Mouse (Mus musculus) hindbrain, embryonic 12.5 days (tissue): ENCODE measurements around the gene Lipa. TPM values are rescaled to one million over a fixed set of nuclear protein-coding genes. Genes with fewer than 3 reads are reported as not detected.

Source experiments
- ATAC-seq: fragments of 200-750 bp; cut with Nextera tagmentation; 2 replicates; pipeline ENCODE4 v1.8.0; 2017; ENCODE audit warnings: moderate TSS enrichment; ENCODE audit not compliant: low FRiP score
- H3K27ac ChIP-seq: fragments of 300-500 bp; sonication (generic); 2 replicates; pipeline ENCODE4 v1.5.1; 2016; ENCODE audit warnings: mild to moderate bottlenecking
- H3K27me3 ChIP-seq: fragments of 300-500 bp; sonication (generic); 2 replicates; pipeline ENCODE4 v1.6.1; 2016; ENCODE audit warnings: mild to moderate bottlenecking
- H3K36me3 ChIP-seq: fragments of 300-500 bp; sonication (generic); 2 replicates; pipeline ENCODE4 v1.6.1; 2016; ENCODE audit warnings: mild to moderate bottlenecking
- H3K4me1 ChIP-seq: fragments of 300-500 bp; sonication (generic); 2 replicates; pipeline ENCODE4 v1.6.1; 2016
- H3K4me2 ChIP-seq: fragments of 300-500 bp; sonication (generic); replicated peaks from 2 replicates; pipeline ENCODE4 v1.6.1; 2016; ENCODE audit warnings: mild to moderate bottlenecking
- H3K4me3 ChIP-seq: fragments of 300-500 bp; sonication (generic); 2 replicates; pipeline ENCODE4 v1.5.1; 2016; ENCODE audit warnings: mild to moderate bottlenecking
- H3K9ac ChIP-seq: fragments of 300-500 bp; sonication (generic); 2 replicates; pipeline ENCODE4 v1.6.1; 2016; ENCODE audit warnings: mild to moderate bottlenecking, moderate library complexity
- H3K9me3 ChIP-seq: fragments of 300-500 bp; sonication (generic); replicated peaks from 2 replicates; pipeline ENCODE4 v1.6.1; 2016; ENCODE audit warnings: mild to moderate bottlenecking
- WGBS: fragments of 180-500 bp; shearing (Covaris S2); methylation state at CpG from one replicate; pipeline ENCODE4 v1.1.7; 2016; 5-methylcytosine and 5-hydroxymethylcytosine counted together
- polyA plus RNA-seq: library from polyadenylated mRNA; unstranded; fragments of >200 nt; fragmentation: Nextera tagmentation; extraction: Ambion mirVana; gene quantifications from 2 replicates; pipeline ENCODE4 v1.2.1, GENCODE M21; 2016

Gene Lipa
- polyA plus RNA-seq, 1 experiment from 2014 or later: 28.6 TPM

- Histone ChIP-seq H3K4me3 (peak within 1 kb of the TSS; percentile 45), H3K36me3 (no peaks in the 10 kb centered on the region), H3K9me3 (0 out of 2 replicates have a peak, but pooled peaks cover 2% of the 10 kb centered on the region), H3K27me3 (no peaks in the 10 kb centered on the region), H3K9ac (peak within 1 kb of the TSS; percentile 49), H3K4me1 (no peaks in the 10 kb centered on the region), H3K27ac (peak within 1 kb of the TSS; percentile 64), H3K4me2 (peak within 1 kb of the TSS; percentile 66)
- 2% methylated on average over 22 of the region's 22 CpGs for WGBS
- peak; percentile 95 for ATAC-seq
Measured at GRCm38 (mm10) chr19:34550534-34551223, 23.4 kb upstream of the Lipa start, which contains the start of gene Ifit2. Ifit2 (plus strand) TSS chr19:34550694.

DNA sequence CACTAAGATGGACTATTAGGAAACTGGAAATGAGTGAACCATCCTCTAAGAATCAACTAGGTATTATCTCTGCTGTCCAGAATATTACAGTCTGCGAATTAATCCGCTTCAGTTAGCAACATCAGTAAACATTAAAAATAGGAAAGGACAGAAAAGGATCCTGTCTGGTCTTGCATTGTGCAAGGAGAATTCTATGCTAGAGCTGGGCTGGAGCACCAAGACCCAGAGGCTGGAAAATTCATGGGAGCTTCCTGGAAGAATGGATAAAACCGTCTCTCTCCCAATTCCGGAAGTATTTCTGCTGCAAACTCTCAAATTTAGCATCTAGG lies 22.9 kb upstream of the Lipa start:
- Histone ChIP-seq H3K27me3 (no peaks in the 10 kb centered on the region), H3K9me3 (0 out of 2 replicates have a peak, but pooled peaks cover 2% of the 10 kb centered on the region), H3K4me2 (peak overlapping the region; percentile 66), H3K27ac (no peak overlapping the region), H3K36me3 (no peaks in the 10 kb centered on the region), H3K4me1 (no peaks in the 10 kb centered on the region), H3K9ac (no peak overlapping the region; the same call in 1 of the 2 replicates), H3K4me3 (peak overlapping the region; percentile 45)
- WGBS: 31% methylated on average over 4 of the region's 4 CpGs
- ATAC-seq: no peak; the same call in 1 of the 2 replicates

GRCm38 (mm10) chr19:34547976-34548375 lies 20.7 kb upstream of the Lipa start:
- no peak for ATAC-seq
- 32% methylated on average over 7 of the region's 7 CpGs for WGBS
- Histone ChIP-seq H3K9ac (no peak overlapping the region), H3K4me3 (no peak overlapping the region), H3K9me3 (no peaks in the 10 kb centered on the region), H3K4me1 (no peaks in the 10 kb centered on the region), H3K36me3 (no peaks in the 10 kb centered on the region), H3K27ac (no peak overlapping the region), H3K4me2 (no peak overlapping the region), H3K27me3 (no peaks in the 10 kb centered on the region)

DNA sequence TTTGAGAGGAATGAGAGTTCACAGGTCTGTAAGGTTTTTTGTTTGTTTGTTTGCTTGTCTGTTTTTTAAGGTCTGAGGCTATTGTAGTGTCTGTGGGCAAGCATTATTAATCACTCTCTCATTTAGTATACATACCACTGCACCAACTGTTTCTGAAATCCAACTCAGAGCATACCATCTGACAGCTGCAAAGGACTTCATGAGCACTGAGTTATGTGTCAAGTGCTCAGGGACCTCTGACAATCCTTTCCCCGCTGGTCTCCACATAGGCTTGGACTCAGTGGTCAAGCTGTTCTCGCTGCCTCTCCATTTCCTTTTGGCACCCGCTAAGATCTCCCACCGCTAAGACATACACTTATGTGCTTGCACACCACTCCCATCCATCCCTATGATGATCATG lies 18.9 kb upstream of the Lipa start:
- H3K9me3 ChIP-seq: no peaks in the 10 kb centered on the region
- no peaks in the 10 kb centered on the region for H3K4me1 ChIP-seq
- 89% methylated on average over 4 of the region's 4 CpGs for WGBS
- no peaks in the 10 kb centered on the region for H3K36me3 ChIP-seq
- H3K4me3 ChIP-seq: no peak overlapping the region
- no peak overlapping the region for H3K27ac ChIP-seq
- H3K4me2 ChIP-seq: no peak overlapping the region
- H3K27me3 ChIP-seq: no peaks in the 10 kb centered on the region
- no peak for ATAC-seq
- no peak overlapping the region for H3K9ac ChIP-seq

DNA sequence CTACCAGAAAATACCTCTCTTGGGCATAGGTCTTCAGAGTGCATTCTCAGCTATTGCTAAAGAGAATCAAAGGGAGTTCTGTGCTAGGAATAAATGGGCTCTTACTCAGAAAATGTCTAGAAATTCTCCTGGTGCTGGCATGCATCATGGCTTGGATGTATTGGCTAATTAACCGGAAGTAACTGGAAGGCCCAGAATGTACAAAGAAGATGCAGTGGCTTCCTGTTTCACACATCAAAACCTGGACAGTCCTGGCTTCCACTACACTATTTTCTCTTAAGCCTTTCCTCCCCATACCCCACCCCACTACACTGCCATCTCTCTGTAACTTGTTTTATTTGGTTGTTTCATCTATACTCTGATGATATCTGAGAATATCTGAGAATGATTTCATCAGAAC lies 12.1 kb upstream of the Lipa start:
- 80% methylated on average over 1 of the region's 1 CpGs for WGBS
- Histone ChIP-seq H3K4me3 (no peak overlapping the region), H3K27me3 (no peaks in the 10 kb centered on the region), H3K4me1 (no peaks in the 10 kb centered on the region), H3K27ac (no peak overlapping the region), H3K36me3 (no peaks in the 10 kb centered on the region), H3K9ac (no peak overlapping the region), H3K4me2 (no peak overlapping the region), H3K9me3 (no peaks in the 10 kb centered on the region)
- no peak for ATAC-seq

DNA sequence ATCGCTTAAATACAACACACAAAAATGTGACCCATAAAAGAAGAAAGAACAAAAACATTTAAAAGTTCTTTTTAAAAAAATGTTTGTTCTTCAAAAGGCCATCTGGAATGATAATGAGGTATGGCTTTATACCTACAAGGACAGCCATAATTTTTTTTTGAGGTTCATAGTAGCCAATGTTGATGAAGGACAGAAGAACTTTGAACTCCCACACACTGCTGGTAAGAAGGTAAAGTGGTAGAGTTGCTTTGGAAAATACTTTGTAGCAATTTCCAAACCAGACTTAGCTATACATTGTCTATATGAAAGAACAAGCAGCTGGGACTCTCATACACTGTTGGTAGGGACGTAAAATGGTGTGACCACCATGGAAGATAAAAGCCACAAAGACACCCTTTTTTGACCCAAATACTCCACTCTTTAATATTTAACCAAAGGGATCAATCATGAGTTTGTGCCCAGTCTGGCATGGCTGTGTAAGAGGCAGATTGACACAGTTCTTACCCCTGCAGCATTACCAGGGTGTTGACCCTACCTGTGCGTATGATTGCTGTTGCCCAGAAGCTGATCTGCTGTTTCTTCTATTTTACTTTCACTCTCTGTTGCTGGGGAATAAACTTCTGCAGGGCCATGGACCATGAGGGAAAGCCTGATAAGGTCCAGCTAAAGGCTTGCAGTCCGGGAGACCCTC lies 4.9 kb upstream of the Lipa start:
- H3K36me3 ChIP-seq: no peaks in the 10 kb centered on the region
- no peak overlapping the region for H3K9ac ChIP-seq
- no peak overlapping the region for H3K4me3 ChIP-seq
- no peaks in the 10 kb centered on the region for H3K4me1 ChIP-seq
- H3K4me2 ChIP-seq: no peak overlapping the region
- H3K9me3 ChIP-seq: no peaks in the 10 kb centered on the region
- no peak overlapping the region for H3K27ac ChIP-seq
- ATAC-seq: no peak
- WGBS: 95% methylated on average over 4 of the region's 4 CpGs
- H3K27me3 ChIP-seq: no peaks in the 10 kb centered on the region

GRCm38 (mm10) chr19:34526321-34526923 lies 852 bp downstream of the Lipa start:
- Histone ChIP-seq H3K4me3 (peak overlapping the region; percentile 70), H3K9me3 (no peaks in the 10 kb centered on the region), H3K36me3 (no peaks in the 10 kb centered on the region), H3K27ac (no peak overlapping the region; the same call in 1 of the 2 replicates), H3K4me1 (peaks cover 7% of the 10 kb centered on the region), H3K27me3 (no peaks in the 10 kb centered on the region), H3K4me2 (peak overlapping the region; percentile 83), H3K9ac (peak overlapping the region; percentile 64)
- 50% methylated on average over 11 of the region's 11 CpGs for WGBS
- no peak; the same call in 1 of the 2 replicates for ATAC-seq

DNA sequence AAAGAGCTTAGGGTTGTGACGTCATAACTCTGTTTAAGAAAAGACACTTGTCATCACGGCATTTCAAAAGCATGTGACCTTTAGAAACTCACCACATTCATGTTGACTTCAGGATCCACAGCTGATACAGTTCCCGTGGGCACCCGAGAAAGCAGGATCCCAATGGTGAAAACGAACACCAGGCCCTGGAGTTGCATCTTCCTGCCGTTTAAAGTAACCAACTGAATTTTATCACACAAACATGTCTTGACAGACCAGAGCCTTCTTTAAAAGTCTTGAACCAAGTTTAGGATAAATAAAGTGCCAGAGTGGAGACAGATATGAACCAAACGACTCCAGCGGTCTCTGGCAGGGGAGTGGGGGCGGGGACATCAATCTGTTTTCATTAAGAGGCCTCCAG lies 2.6 kb downstream of the Lipa start:
- H3K4me3 ChIP-seq: no peak overlapping the region
- H3K9me3 ChIP-seq: no peaks in the 10 kb centered on the region
- peaks cover 7% of the 10 kb centered on the region for H3K4me1 ChIP-seq
- H3K36me3 ChIP-seq: no peaks in the 10 kb centered on the region
- ATAC-seq: no peak
- 68% methylated on average over 9 of the region's 9 CpGs for WGBS
- no peak overlapping the region for H3K4me2 ChIP-seq
- H3K27ac ChIP-seq: no peak overlapping the region
- H3K27me3 ChIP-seq: no peaks in the 10 kb centered on the region
- H3K9ac ChIP-seq: no peak overlapping the region

DNA sequence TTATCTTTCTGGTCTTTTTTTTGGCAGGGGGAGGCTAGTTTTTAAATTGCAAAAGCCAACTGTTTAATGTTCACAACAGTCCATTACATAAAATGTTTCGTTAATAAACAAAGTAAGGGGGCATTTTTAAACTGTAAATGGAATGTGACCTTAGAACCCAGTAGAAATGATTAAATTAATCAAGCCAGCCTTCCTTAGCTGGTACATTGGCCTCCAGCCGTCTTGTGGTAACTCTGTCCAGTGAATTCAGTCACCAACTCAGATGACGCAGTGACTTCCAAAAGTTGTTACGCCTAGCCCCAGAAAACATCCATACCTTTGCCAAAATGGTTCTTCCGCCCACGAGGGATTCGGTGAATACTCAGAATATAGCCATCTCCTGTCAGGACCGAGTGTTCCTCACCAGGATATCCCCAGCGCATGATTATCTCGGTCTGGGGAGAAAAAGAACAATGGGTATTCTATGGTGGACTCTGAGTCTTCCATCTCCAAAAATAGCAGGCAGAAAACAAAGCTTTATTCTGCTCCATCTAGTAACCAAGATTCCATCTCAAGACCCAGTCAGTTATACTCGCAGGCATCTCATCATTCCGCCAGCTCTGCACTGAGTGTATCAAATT lies 4.1 kb downstream of the Lipa start:
- Histone ChIP-seq H3K9me3 (no peaks in the 10 kb centered on the region), H3K27me3 (no peaks in the 10 kb centered on the region), H3K4me2 (no peak overlapping the region), H3K9ac (no peak overlapping the region), H3K36me3 (no peaks in the 10 kb centered on the region), H3K27ac (no peak overlapping the region), H3K4me3 (no peak overlapping the region), H3K4me1 (peaks cover 7% of the 10 kb centered on the region)
- ATAC-seq: no peak
- WGBS: 77% methylated on average over 12 of the region's 12 CpGs

- peaks cover 7% of the 10 kb centered on the region for H3K4me1 ChIP-seq
- no peak overlapping the region for H3K4me3 ChIP-seq
- no peaks in the 10 kb centered on the region for H3K36me3 ChIP-seq
- 90% methylated on average over 1 of the region's 1 CpGs for WGBS
- no peak overlapping the region for H3K9ac ChIP-seq
- no peak for ATAC-seq
- no peaks in the 10 kb centered on the region for H3K27me3 ChIP-seq
- no peak overlapping the region for H3K27ac ChIP-seq
- H3K4me2 ChIP-seq: no peak overlapping the region
- no peaks in the 10 kb centered on the region for H3K9me3 ChIP-seq
Measured at GRCm38 (mm10) chr19:34521978-34522377, 5.3 kb downstream of the Lipa start.

- H3K4me1 ChIP-seq: peaks cover 4% of the 10 kb centered on the region
- WGBS: 77% methylated on average over 2 of the region's 2 CpGs
Measured at GRCm38 (mm10) chr19:34521361-34521760, 5.9 kb downstream of the Lipa start.

DNA sequence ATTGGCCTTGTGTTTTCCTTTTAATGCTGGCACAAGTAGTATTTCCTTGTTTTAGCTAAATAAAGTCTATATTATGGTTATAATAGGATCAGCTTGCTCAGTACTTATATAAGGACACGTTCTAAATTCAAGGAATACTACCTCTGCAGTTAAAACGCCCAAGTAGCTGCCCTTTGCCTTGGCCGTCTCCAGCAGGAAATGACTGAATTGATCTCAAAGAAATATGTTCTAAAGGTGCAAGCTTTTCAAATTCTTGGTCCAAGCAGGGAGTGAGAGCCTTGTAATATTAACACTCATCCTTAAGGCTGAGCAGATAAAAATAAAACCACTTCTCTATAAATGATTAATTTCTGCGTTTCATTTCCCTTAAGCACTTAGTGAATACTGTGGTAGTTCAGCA lies 7.2 kb downstream of the Lipa start:
- 87% methylated on average over 4 of the region's 4 CpGs for WGBS
- H3K27ac ChIP-seq: no peak overlapping the region
- no peaks in the 10 kb centered on the region for H3K4me1 ChIP-seq
- H3K4me2 ChIP-seq: no peak overlapping the region
- H3K4me3 ChIP-seq: no peak overlapping the region
- no peak for ATAC-seq
- H3K27me3 ChIP-seq: no peaks in the 10 kb centered on the region
- no peak overlapping the region for H3K9ac ChIP-seq
- no peaks in the 10 kb centered on the region for H3K9me3 ChIP-seq
- no peaks in the 10 kb centered on the region for H3K36me3 ChIP-seq

More at GRCm38 (mm10) chr19:34521361-34521760, 5.9 kb downstream of the Lipa start:
- H3K4me3 ChIP-seq: no peak overlapping the region
- no peak for ATAC-seq
- H3K27ac ChIP-seq: no peak overlapping the region
- no peak overlapping the region for H3K4me2 ChIP-seq
- H3K9me3 ChIP-seq: no peaks in the 10 kb centered on the region
- no peaks in the 10 kb centered on the region for H3K36me3 ChIP-seq
- H3K27me3 ChIP-seq: no peaks in the 10 kb centered on the region
- H3K9ac ChIP-seq: no peak overlapping the region
